Mouse (Mus musculus): ENCODE results near the gene Dhrs1. TPM values are rescaled to one million over a fixed set of nuclear protein-coding genes. Genes with fewer than 3 reads are reported as not detected.
"Not testable (repeated sequence)": the region's sequence is repeated elsewhere in the genome, so short reads cannot be mapped to it uniquely, and the experiment has no call there.

Gene Dhrs1
- polyA plus RNA-seq, 1 experiment: 93.5 TPM

DNA sequence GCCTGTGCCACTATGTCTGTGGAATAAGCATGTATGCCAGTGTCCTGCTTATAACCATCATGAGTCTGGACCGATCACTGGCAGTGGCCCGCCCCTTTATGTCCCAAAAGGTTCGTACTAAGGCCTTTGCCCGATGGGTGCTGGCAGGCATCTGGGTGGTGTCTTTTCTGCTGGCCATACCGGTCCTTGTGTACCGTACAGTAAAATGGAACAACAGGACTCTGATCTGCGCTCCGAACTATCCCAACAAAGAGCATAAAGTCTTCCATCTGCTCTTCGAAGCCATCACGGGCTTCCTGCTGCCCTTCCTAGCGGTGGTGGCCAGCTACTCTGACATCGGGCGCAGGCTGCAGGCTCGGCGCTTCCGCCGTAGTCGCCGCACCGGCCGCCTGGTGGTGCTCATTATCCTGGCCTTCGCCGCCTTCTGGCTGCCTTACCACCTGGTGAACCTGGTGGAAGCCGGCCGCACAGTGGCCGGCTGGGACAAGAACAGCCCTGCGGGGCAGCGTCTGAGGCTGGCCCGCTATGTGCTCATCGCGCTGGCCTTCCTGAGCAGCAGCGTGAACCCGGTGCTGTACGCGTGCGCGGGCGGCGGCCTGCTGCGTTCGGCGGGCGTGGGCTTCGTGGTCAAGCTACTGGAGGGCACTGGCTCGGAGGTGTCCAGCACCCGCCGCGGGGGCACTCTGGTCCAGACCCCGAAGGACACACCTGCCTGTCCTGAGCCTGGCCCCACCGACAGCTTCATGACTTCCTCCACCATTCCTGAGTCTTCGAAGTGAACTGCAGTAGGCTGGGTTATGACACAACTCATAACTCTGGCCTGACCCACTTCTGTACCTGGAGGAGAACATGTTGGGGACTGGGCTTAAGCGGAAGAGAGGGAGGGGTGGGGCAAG lies 22.3 kb upstream of the Dhrs1 start:
- Histone ChIP-seq H3K36me3 (ENCODE audit: control insufficient read depth, insufficient read depth, low read length) (no peaks in the 10 kb centered on the region), H3K4me1 (replicated peaks; ENCODE audit: control insufficient read depth, insufficient read depth, low read length) (peaks cover 4% of the 10 kb centered on the region; the same call in 1 of the 2 replicates), H3K4me3 (ENCODE audit: control insufficient read depth, insufficient read depth, low read length) (no peak overlapping the region), H3K27me3 (ENCODE audit: control insufficient read depth, insufficient read depth, low read length) (peaks cover 4% of the 10 kb centered on the region; the same call in 1 of the 2 replicates), H3K27ac (ENCODE audit: control insufficient read depth, insufficient read depth, low read length) (no peak overlapping the region)
- DNase-seq: no peak
- WGBS: 18% methylated on average over 52 of the region's 52 CpGs
- no peak for TF ChIP-seq POLR2A (IDR thresholded peaks at IDR 0.05; ENCODE audit: control insufficient read depth, extremely low read depth, insufficient read depth, low read length, poor library complexity)
- TF ChIP-seq CTCF (IDR thresholded peaks at IDR 0.05; ENCODE audit: borderline replicate concordance, control insufficient read depth, extremely low read depth, insufficient read depth, low read length, poor library complexity): no peak

DNA sequence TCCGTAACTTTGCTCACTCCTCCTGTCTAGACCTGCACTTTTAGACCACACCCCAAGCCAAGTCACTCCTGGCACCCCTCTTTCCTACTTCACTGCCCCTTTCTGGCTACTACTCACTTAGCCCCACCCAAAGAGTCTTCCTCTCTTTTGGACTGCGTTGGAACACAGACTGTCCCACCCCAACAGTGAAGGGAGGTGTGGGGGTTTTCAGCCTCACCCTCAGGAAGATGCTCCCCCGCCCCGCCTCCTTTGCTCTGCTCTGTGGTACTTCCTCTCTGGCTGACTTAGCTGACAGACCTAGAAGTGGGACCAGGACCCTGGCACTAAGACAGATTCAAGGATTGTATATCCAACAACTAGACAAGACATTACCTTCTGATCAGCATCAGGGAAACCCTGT lies 20.2 kb upstream of the Dhrs1 start, which contains the start of gene Ltb4r1:
Gene Ltb4r1, plus strand, starts transcription at position 267 of the 400 bp plus-strand sequence.
- H3K27ac ChIP-seq (ENCODE audit: control insufficient read depth, insufficient read depth, low read length): no peak within 1 kb of the TSS
- no peaks in the 10 kb centered on the region for H3K36me3 ChIP-seq (ENCODE audit: control insufficient read depth, insufficient read depth, low read length)
- no peak within 1 kb of the TSS for H3K4me3 ChIP-seq (ENCODE audit: control insufficient read depth, insufficient read depth, low read length)
- H3K4me1 ChIP-seq (replicated peaks; ENCODE audit: control insufficient read depth, insufficient read depth, low read length): peaks cover 4% of the 10 kb centered on the region; the same call in 1 of the 2 replicates
- peaks cover 14% of the 10 kb centered on the region; the same call in 1 of the 2 replicates for H3K27me3 ChIP-seq (ENCODE audit: control insufficient read depth, insufficient read depth, low read length)
- WGBS: 20% methylated on average over 4 of the region's 4 CpGs
- TF ChIP-seq POLR2A (IDR thresholded peaks at IDR 0.05; ENCODE audit: control insufficient read depth, extremely low read depth, insufficient read depth, low read length, poor library complexity) (no peak), CTCF (IDR thresholded peaks at IDR 0.05; ENCODE audit: borderline replicate concordance, control insufficient read depth, extremely low read depth, insufficient read depth, low read length, poor library complexity) (no peak)
- DNase-seq: no peak

DNA sequence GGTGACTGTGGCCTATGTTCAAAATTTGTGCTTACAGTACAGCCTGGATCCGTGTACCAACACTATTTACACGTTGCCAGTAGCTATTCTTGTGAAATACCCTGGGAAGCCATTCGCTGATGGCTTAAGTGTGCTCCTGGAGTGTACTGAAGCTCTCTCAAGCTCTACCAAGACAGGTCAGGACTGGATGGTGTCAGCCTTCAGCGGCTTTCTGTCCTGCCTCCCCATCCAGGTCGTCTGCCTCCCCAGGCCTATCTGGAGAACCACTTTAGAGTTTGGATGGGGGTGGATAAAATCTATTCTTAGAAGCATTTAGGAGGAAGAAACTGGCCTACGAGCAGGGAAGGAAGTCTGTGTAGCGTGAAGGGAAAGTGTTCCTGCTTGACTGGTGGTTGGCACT lies 17.7 kb upstream of the Dhrs1 start:
- Histone ChIP-seq H3K27ac (ENCODE audit: control insufficient read depth, insufficient read depth, low read length) (no peak overlapping the region), H3K4me1 (replicated peaks; ENCODE audit: control insufficient read depth, insufficient read depth, low read length) (peaks cover 3% of the 10 kb centered on the region; the same call in 1 of the 2 replicates), H3K4me3 (ENCODE audit: control insufficient read depth, insufficient read depth, low read length) (no peak overlapping the region), H3K36me3 (ENCODE audit: control insufficient read depth, insufficient read depth, low read length) (no peaks in the 10 kb centered on the region), H3K27me3 (ENCODE audit: control insufficient read depth, insufficient read depth, low read length) (peaks cover 14% of the 10 kb centered on the region; the same call in 1 of the 2 replicates)
- 40% methylated on average over 7 of the region's 7 CpGs for WGBS
- no peak for DNase-seq
- TF ChIP-seq POLR2A (IDR thresholded peaks at IDR 0.05; ENCODE audit: control insufficient read depth, extremely low read depth, insufficient read depth, low read length, poor library complexity) (no peak), CTCF (IDR thresholded peaks at IDR 0.05; ENCODE audit: borderline replicate concordance, control insufficient read depth, extremely low read depth, insufficient read depth, low read length, poor library complexity) (no peak)

DNA sequence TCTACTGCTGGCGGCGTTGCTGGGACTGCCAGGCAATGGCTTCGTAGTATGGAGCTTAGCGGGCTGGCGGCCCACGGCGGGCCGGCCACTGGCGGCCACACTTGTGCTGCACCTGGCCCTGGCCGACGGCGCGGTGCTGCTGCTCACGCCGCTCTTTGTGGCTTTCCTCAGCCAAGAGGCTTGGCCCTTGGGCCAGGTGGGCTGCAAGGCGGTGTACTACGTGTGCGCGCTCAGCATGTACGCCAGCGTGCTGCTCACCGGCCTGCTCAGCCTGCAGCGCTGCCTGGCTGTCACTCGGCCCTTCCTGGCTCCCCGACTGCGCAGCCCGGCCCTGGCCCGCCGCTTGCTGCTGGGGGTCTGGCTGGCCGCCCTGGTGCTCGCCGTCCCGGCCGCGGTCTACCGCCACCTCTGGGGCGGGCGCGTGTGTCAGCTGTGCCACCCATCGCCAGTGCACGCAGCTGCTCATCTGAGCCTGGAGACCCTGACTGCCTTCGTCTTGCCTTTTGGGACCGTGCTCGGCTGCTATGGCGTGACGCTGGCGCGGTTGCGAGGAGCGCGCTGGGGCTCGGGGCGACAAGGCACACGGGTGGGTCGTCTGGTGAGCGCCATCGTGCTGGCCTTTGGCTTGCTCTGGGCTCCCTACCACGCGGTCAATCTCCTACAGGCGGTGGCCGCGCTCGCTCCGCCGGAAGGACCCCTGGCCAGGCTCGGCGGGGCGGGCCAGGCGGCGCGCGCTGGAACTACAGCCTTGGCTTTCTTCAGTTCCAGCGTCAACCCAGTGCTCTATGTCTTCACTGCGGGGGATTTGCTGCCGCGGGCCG lies 16.7 kb upstream of the Dhrs1 start:
- H3K27me3 ChIP-seq (ENCODE audit: control insufficient read depth, insufficient read depth, low read length): peaks cover 14% of the 10 kb centered on the region; the same call in 1 of the 2 replicates
- peak overlapping the region; percentile 44 for H3K4me3 ChIP-seq (ENCODE audit: control insufficient read depth, insufficient read depth, low read length)
- WGBS: 6% methylated on average over 77 of the region's 77 CpGs
- H3K4me1 ChIP-seq (replicated peaks; ENCODE audit: control insufficient read depth, insufficient read depth, low read length): no peaks in the 10 kb centered on the region; the same call in 1 of the 2 replicates
- TF ChIP-seq CTCF (IDR thresholded peaks at IDR 0.05; ENCODE audit: borderline replicate concordance, control insufficient read depth, extremely low read depth, insufficient read depth, low read length, poor library complexity): peak; percentile 59; the same call in 1 of the 2 replicates
- no peak for TF ChIP-seq POLR2A (IDR thresholded peaks at IDR 0.05; ENCODE audit: control insufficient read depth, extremely low read depth, insufficient read depth, low read length, poor library complexity)
- no peak overlapping the region for H3K27ac ChIP-seq (ENCODE audit: control insufficient read depth, insufficient read depth, low read length)
- no peak for DNase-seq
- H3K36me3 ChIP-seq (ENCODE audit: control insufficient read depth, insufficient read depth, low read length): no peaks in the 10 kb centered on the region

DNA sequence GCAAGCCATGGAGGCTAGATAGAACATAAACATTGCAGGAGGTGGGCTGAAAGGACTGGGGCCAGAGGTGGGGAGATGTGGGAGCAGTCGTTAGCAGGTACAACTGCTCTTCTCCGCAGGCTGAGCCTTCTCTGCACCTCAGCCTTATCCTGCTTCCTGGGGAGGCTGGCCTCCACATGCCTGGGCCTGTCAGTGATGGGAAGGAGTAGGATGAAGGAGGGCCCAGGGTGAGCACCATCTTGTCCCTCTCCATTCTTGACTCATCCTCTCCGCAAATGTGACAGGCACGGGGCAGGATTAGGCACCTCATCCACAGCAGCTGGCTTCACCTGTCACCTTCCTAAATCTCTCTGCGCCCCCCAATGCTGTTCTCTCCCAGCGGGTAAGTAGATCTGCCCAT lies 15.7 kb upstream of the Dhrs1 start, which contains the start of gene Ltb4r2:
Gene Ltb4r2, plus strand, starts transcription at position 266 of the 400 bp plus-strand sequence.
- WGBS: 88% methylated on average over 6 of the region's 6 CpGs
- Histone ChIP-seq H3K27me3 (ENCODE audit: control insufficient read depth, insufficient read depth, low read length) (peaks cover 14% of the 10 kb centered on the region; the same call in 1 of the 2 replicates), H3K4me3 (ENCODE audit: control insufficient read depth, insufficient read depth, low read length) (peak within 1 kb of the TSS; percentile 44), H3K36me3 (ENCODE audit: control insufficient read depth, insufficient read depth, low read length) (no peaks in the 10 kb centered on the region), H3K27ac (ENCODE audit: control insufficient read depth, insufficient read depth, low read length) (no peak within 1 kb of the TSS), H3K4me1 (replicated peaks; ENCODE audit: control insufficient read depth, insufficient read depth, low read length) (no peaks in the 10 kb centered on the region; the same call in 1 of the 2 replicates)
- TF ChIP-seq CTCF (IDR thresholded peaks at IDR 0.05; ENCODE audit: borderline replicate concordance, control insufficient read depth, extremely low read depth, insufficient read depth, low read length, poor library complexity): no peak
- TF ChIP-seq POLR2A (IDR thresholded peaks at IDR 0.05; ENCODE audit: control insufficient read depth, extremely low read depth, insufficient read depth, low read length, poor library complexity): no peak
- DNase-seq: no peak

DNA sequence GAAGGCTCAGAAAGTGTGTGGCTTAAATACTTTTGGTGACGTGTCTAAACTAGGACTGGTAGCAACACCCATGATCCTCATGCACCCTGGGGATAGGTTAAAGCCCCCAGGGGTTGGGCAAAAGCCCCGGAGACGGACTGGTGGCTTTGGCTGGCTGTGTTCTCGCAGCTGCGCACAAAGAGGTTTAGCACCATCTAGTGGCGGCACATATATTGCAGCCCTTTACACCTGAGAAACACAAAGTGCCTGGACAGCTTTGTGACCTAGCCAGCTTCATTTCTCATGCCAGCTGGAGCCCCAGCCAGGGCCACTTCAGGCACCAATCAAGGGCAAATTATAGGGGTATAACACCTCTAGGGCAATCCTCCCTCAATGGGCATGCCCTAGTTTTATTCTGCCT lies 14.7 kb upstream of the Dhrs1 start:
- not testable (repeated sequence) for H3K27ac ChIP-seq (ENCODE audit: control insufficient read depth, insufficient read depth, low read length); H3K4me1 ChIP-seq (replicated peaks; ENCODE audit: control insufficient read depth, insufficient read depth, low read length); H3K4me3 ChIP-seq (ENCODE audit: control insufficient read depth, insufficient read depth, low read length); H3K36me3 ChIP-seq (ENCODE audit: control insufficient read depth, insufficient read depth, low read length)
- TF ChIP-seq CTCF (IDR thresholded peaks at IDR 0.05; ENCODE audit: borderline replicate concordance, control insufficient read depth, extremely low read depth, insufficient read depth, low read length, poor library complexity): peak; percentile 70; the same call in 1 of the 2 replicates
- peaks cover 14% of the 10 kb centered on the region; the same call in 1 of the 2 replicates for H3K27me3 ChIP-seq (ENCODE audit: control insufficient read depth, insufficient read depth, low read length)
- peak; percentile 81 for DNase-seq
- WGBS: under 1% methylated on average over 6 of the region's 6 CpGs
